Mouse (Mus musculus): ENCODE measurements around the gene Cyp4a32. TPM values are rescaled to one million over a fixed set of nuclear protein-coding genes. Genes with fewer than 3 reads are reported as not detected.
"Not testable (repeated sequence)": the region's sequence is repeated elsewhere in the genome, so short reads cannot be mapped to it uniquely, and the experiment has no call there.

Cyp4a32 gene
- total and polyA plus RNA-seq, 3 experiments: not detected

DNA sequence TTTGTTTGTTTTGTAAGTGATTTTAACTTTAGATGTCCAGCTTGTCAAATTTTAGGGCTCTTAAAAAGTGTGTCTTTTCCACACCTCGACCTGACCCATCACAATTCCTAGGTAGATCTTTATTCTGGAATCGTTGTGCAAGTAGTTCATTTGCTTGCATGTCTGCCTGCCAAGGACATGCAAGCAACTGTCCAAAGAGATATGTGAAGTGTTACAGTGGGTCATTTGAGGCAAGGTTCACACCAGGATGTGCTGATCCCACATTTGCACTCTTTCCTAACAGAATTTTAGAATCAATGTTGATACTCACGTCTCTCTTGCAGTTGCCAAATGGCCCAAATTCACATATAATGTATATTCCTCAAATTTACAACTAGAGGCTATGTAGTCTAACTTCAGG is 25.5 kb upstream of the Cyp4a32 start:
- Histone ChIP-seq H3K4me3 (no peak overlapping the region), H3K4me1 (ENCODE audit: control insufficient read depth, insufficient read depth, low read length) (no peaks in the 10 kb centered on the region; the same call in 1 of the 2 replicates), H3K27ac (no peak overlapping the region), H3K79me2 (replicated peaks; ENCODE audit: control insufficient read depth, insufficient read depth, low read length) (no peaks in the 10 kb centered on the region), H3K9ac (ENCODE audit: low read depth, low read length) (no peak overlapping the region), H3K27me3 (ENCODE audit: control insufficient read depth, insufficient read depth, low read length) (no peaks in the 10 kb centered on the region), H3K36me3 (ENCODE audit: control insufficient read depth, insufficient read depth, low read length) (no peaks in the 10 kb centered on the region)
- DNase-seq: no peak
- intact Hi-C loops (cut with DNase I): loop anchor here (10.0 kb wide), 1 partner anchor 110 kb away; no protein-coding TSS in a partner anchor
- TF ChIP-seq POLR2A (IDR thresholded peaks at IDR 0.05; ENCODE audit: insufficient read depth, low read depth, low read length) (no peak), EP300 (IDR thresholded peaks at IDR 0.05; ENCODE audit: insufficient read depth, low read depth, low read length) (no peak), CTCF (IDR thresholded peaks at IDR 0.05) (no peak)
- 68% methylated on average over 3 of the region's 3 CpGs for WGBS

DNA sequence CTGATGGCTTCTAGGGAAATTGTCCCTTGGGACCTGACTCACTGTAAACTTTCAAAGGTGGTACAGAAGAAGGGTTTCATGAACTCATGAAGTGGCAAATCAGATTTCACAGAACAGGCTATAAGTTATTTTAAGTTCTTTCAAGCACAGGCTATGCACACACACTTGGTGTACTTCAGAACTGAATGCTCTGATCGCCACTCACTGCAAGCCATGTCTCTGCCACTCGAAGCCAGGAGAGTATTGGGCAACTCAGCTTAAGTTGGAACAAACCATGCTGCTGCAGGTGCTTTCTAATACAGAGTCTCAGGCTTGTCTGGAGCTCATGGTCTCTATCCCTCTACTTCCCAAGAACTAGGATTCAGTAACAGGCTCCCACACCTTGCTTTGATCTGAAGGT is 25.0 kb upstream of the Cyp4a32 start:
- Histone ChIP-seq H3K27ac (no peak overlapping the region), H3K4me3 (no peak overlapping the region), H3K9ac (ENCODE audit: low read depth, low read length) (no peak overlapping the region), H3K27me3 (ENCODE audit: control insufficient read depth, insufficient read depth, low read length) (no peaks in the 10 kb centered on the region), H3K36me3 (ENCODE audit: control insufficient read depth, insufficient read depth, low read length) (no peaks in the 10 kb centered on the region), H3K79me2 (replicated peaks; ENCODE audit: control insufficient read depth, insufficient read depth, low read length) (no peaks in the 10 kb centered on the region), H3K4me1 (ENCODE audit: control insufficient read depth, insufficient read depth, low read length) (no peaks in the 10 kb centered on the region; the same call in 1 of the 2 replicates)
- WGBS: 75% methylated on average over 2 of the region's 2 CpGs
- DNase-seq: no peak
- TF ChIP-seq CTCF (IDR thresholded peaks at IDR 0.05): no peak
- no peak for TF ChIP-seq POLR2A (IDR thresholded peaks at IDR 0.05; ENCODE audit: insufficient read depth, low read depth, low read length)
- TF ChIP-seq EP300 (IDR thresholded peaks at IDR 0.05; ENCODE audit: insufficient read depth, low read depth, low read length): no peak
- intact Hi-C loops (cut with DNase I): loop anchor here (10.0 kb wide), 1 partner anchor 109 kb away; no protein-coding TSS in a partner anchor

DNA sequence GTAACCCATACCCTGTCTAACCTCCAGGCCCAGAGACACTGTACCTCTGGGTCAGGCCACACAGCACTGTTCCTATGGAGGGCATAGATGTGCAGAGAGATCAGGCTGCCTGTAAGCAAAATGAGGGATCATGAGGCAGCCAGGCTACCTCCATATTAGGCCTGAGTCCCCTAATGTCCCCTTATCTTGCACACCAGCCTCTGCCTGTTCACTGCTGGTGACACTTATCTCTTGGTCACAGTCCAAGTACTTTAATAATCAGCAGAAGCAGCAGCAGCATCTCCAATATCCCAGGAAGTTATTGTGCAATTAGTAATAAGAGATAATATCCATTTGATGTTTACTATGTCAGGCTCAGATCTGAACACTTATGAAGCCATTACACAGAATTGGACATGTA is 17.7 kb upstream of the Cyp4a32 start:
- intact Hi-C loops (cut with DNase I): no loop called here
- DNase-seq: no peak
- Histone ChIP-seq H3K79me2 (replicated peaks; ENCODE audit: control insufficient read depth, insufficient read depth, low read length) (no peaks in the 10 kb centered on the region), H3K4me3 (no peak overlapping the region), H3K9ac (ENCODE audit: low read depth, low read length) (no peak overlapping the region), H3K27me3 (ENCODE audit: control insufficient read depth, insufficient read depth, low read length) (no peaks in the 10 kb centered on the region), H3K4me1 (ENCODE audit: control insufficient read depth, insufficient read depth, low read length) (no peaks in the 10 kb centered on the region), H3K36me3 (ENCODE audit: control insufficient read depth, insufficient read depth, low read length) (no peaks in the 10 kb centered on the region), H3K27ac (no peak overlapping the region)
- no peak for TF ChIP-seq CTCF (IDR thresholded peaks at IDR 0.05)
- no peak for TF ChIP-seq POLR2A (IDR thresholded peaks at IDR 0.05; ENCODE audit: insufficient read depth, low read depth, low read length)

DNA sequence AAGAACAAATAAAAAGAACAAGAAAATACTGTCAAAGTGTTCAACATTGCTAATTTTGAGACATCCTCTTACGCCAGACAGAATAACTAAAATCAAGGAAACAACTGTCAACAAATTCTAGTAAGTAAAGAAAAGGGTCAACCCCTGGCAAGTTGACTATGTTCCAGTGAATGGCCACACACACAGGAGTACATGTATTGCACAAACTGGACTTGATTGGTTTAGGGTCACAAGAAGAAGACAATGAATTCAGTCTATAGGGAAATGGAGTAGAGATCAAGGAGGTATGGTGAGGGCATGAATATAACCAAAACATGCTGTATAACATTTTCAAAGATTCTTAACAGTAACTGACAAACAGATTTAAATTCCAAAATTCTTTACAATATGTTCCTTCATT is 4.4 kb upstream of the Cyp4a32 start:
- no peak overlapping the region for H3K4me3 ChIP-seq
- no peaks in the 10 kb centered on the region for H3K4me1 ChIP-seq (ENCODE audit: control insufficient read depth, insufficient read depth, low read length)
- no peaks in the 10 kb centered on the region for H3K79me2 ChIP-seq (replicated peaks; ENCODE audit: control insufficient read depth, insufficient read depth, low read length)
- no peaks in the 10 kb centered on the region for H3K27me3 ChIP-seq (ENCODE audit: control insufficient read depth, insufficient read depth, low read length)
- WGBS: 82% methylated on average over 1 of the region's 1 CpGs
- no peak for DNase-seq
- TF ChIP-seq CTCF (IDR thresholded peaks at IDR 0.05) (no peak), POLR2A (IDR thresholded peaks at IDR 0.05; ENCODE audit: insufficient read depth, low read depth, low read length) (no peak), EP300 (IDR thresholded peaks at IDR 0.05; ENCODE audit: insufficient read depth, low read depth, low read length) (no peak)
- intact Hi-C loops (cut with DNase I): no loop called here
- H3K36me3 ChIP-seq (ENCODE audit: control insufficient read depth, insufficient read depth, low read length): no peaks in the 10 kb centered on the region
- H3K9ac ChIP-seq (ENCODE audit: low read depth, low read length): no peak overlapping the region
- no peak overlapping the region for H3K27ac ChIP-seq

DNA sequence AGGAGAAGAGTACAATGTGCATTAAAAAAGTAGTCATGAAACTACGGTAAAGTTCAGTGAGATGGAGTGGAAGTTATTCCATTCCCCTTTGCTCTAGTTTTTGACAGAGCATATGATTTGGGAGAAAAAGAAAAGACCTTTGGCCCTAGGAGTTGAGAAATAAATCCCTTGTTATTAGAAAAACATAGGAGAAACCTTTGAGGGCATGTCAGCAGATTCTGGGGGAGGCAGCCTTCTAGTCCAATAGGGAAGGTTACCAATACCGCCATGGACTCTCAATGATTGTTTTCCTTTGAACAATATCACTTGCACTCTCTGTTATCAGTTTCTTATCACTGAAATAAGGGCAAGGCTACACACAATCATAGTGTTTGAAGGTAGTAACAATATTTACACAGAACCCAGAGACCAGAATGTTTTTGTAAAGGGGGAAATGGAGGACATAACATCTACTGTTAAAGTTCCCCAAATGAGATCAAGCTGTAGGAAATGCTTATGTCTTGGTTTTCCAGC is 3.9 kb upstream of the Cyp4a32 start:
- 62% methylated on average over 2 of the region's 2 CpGs for WGBS

DNA sequence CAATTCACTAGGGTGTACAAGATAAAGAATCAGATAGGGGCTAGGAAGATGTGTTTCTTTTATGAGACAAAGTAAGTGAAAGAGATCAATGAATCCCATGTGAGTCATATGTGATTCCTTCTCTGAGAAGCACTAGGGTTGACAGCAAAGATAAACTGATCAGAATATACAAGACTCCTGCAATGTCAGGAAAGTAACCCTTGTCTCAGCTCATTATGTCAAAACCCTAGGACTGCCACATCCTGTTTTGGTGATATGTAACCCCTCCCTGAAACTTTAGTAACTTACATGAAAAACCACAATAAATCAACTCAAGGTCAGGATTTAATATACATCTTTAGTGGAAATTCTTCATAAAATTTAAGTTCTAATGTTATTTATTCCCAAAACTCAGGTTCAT is 13.2 kb downstream of the Cyp4a32 start:
- intact Hi-C loops (cut with DNase I): no loop called here
- H3K79me2 ChIP-seq (replicated peaks; ENCODE audit: control insufficient read depth, insufficient read depth, low read length): no peaks in the 10 kb centered on the region
- no peak overlapping the region for H3K4me3 ChIP-seq
- no peak overlapping the region for H3K9ac ChIP-seq (ENCODE audit: low read depth, low read length)
- no peak overlapping the region for H3K27ac ChIP-seq
- no peaks in the 10 kb centered on the region for H3K36me3 ChIP-seq (ENCODE audit: control insufficient read depth, insufficient read depth, low read length)
- H3K4me1 ChIP-seq (ENCODE audit: control insufficient read depth, insufficient read depth, low read length): no peaks in the 10 kb centered on the region
- no peak for DNase-seq
- no peaks in the 10 kb centered on the region for H3K27me3 ChIP-seq (ENCODE audit: control insufficient read depth, insufficient read depth, low read length)
- TF ChIP-seq POLR2A (IDR thresholded peaks at IDR 0.05; ENCODE audit: insufficient read depth, low read depth, low read length) (no peak), EP300 (IDR thresholded peaks at IDR 0.05; ENCODE audit: insufficient read depth, low read depth, low read length) (no peak), CTCF (IDR thresholded peaks at IDR 0.05) (no peak)

More for the DNA sequence above, 3.9 kb upstream of the Cyp4a32 start:
- intact Hi-C loops (cut with DNase I): no loop called here
- Histone ChIP-seq H3K36me3 (ENCODE audit: control insufficient read depth, insufficient read depth, low read length) (no peaks in the 10 kb centered on the region), H3K9ac (ENCODE audit: low read depth, low read length) (no peak overlapping the region), H3K79me2 (replicated peaks; ENCODE audit: control insufficient read depth, insufficient read depth, low read length) (no peaks in the 10 kb centered on the region), H3K27me3 (ENCODE audit: control insufficient read depth, insufficient read depth, low read length) (no peaks in the 10 kb centered on the region), H3K4me3 (no peak overlapping the region), H3K4me1 (ENCODE audit: control insufficient read depth, insufficient read depth, low read length) (no peaks in the 10 kb centered on the region), H3K27ac (no peak overlapping the region)
- no peak for DNase-seq
- TF ChIP-seq POLR2A (IDR thresholded peaks at IDR 0.05; ENCODE audit: insufficient read depth, low read depth, low read length) (no peak), EP300 (IDR thresholded peaks at IDR 0.05; ENCODE audit: insufficient read depth, low read depth, low read length) (no peak), CTCF (IDR thresholded peaks at IDR 0.05) (no peak)

DNA sequence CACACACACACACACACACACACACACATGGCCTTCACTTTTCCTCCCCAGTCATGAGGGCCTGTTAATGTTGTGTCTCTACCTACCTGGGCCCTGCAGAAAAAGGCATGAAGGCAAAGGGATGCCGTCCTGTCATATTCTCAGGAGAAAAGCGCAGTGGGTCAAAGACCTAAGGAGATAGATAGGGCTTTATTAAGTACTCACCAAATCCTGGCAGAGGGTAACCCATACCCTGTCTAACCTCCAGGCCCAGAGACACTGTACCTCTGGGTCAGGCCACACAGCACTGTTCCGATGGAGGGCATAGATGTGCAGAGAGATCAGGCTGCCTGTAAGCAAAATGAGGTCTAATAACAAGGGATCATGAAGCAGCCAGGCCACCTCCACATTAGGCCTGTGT is 24.8 kb downstream of the Cyp4a32 start:
- 90% methylated on average over 3 of the region's 3 CpGs for WGBS
- intact Hi-C loops (cut with DNase I): not testable (repeated sequence)

More for the DNA sequence above, 24.8 kb downstream of the Cyp4a32 start:
- H3K4me3 ChIP-seq; H3K36me3 ChIP-seq (ENCODE audit: control insufficient read depth, insufficient read depth, low read length); DNase-seq; H3K4me1 ChIP-seq (ENCODE audit: control insufficient read depth, insufficient read depth, low read length); H3K79me2 ChIP-seq (replicated peaks; ENCODE audit: control insufficient read depth, insufficient read depth, low read length); H3K9ac ChIP-seq (ENCODE audit: low read depth, low read length); H3K27me3 ChIP-seq (ENCODE audit: control insufficient read depth, insufficient read depth, low read length); H3K27ac ChIP-seq: not testable (repeated sequence)

Measured in heart, adult 2 months (tissue).